In genomic region chrX:73774168-73774760, GRCm38 (mm10) we compare ENCODE assay signal across 9 mouse cellular contexts. TPM values are rescaled to one million over a fixed set of nuclear protein-coding genes. Genes with fewer than 3 reads are reported as not detected.
DNase-seq lines count a peak whose midpoint lies in the region; ATAC-seq and TF ChIP-seq lines count a peak whose summit lies in the region.
"Had no signal": no experiment of that assay in that cellular context is flagged by ENCODE, and none has a peak within 500 bp of the region (broad histone marks: within the 10 kb centered on the region; RNA-seq: fewer than 3 reads in every experiment).

Gene Srpk3, plus strand, starts transcription at chrX:73774405.

- no peak for TF ChIP-seq CTCF in cerebellum, adult 2 months (IDR thresholded peaks at IDR 0.05; ENCODE audit: borderline replicate concordance, insufficient read depth, low read depth, low read length)

- H3K36me3 ChIP-seq in neural tube, embryonic 13.5 days: peaks cover 32% of the 10 kb centered on the region
- H3K36me3 ChIP-seq in neural tube, embryonic 15.5 days: peaks cover 2% of the 10 kb centered on the region
- no peaks in the 10 kb centered on the region for H3K36me3 ChIP-seq in hindbrain, embryonic 11.5 days (ENCODE audit: control insufficient read depth, insufficient read depth, low read length)

- H3K4me2 ChIP-seq in neural tube, embryonic 13.5 days: no peak within 1 kb of the TSS
- H3K4me2 ChIP-seq in neural tube, embryonic 15.5 days: no peak within 1 kb of the TSS
- H3K4me2 ChIP-seq in hindbrain, embryonic 11.5 days (replicated peaks; ENCODE audit: low read depth, low read length): no peak within 1 kb of the TSS
- H3K4me2 ChIP-seq: liver, embryonic 13.5 days had no signal

- no peak for DNase-seq in cerebellum, adult 2 months
- DNase-seq in cerebellum, postnatal 25 days: no peak
- DNase-seq in hindbrain, embryonic 11.5 days (ENCODE audit: low spot score): no peak
- no peak for DNase-seq in thymus, postnatal 0 days (ENCODE audit: low spot score)
- no peak for DNase-seq in urinary bladder, postnatal 4 days (ENCODE audit: low spot score in 2 of 2)
- DNase-seq: liver, embryonic 13.5 days had no signal

- peaks cover 8% of the 10 kb centered on the region for H3K4me1 ChIP-seq in cerebellum, adult 2 months (ENCODE audit: control insufficient read depth, insufficient read depth, low read length)
- peaks cover 6% of the 10 kb centered on the region for H3K4me1 ChIP-seq in neural tube, embryonic 13.5 days (replicated peaks)
- 0 out of 2 replicates have a peak, but pooled peaks cover 2% of the 10 kb centered on the region for H3K4me1 ChIP-seq in neural tube, embryonic 15.5 days
- H3K4me1 ChIP-seq in hindbrain, embryonic 11.5 days (replicated peaks; ENCODE audit: control insufficient read depth, insufficient read depth, low read length): no peaks in the 10 kb centered on the region
- H3K4me1 ChIP-seq: liver, embryonic 13.5 days had no signal

- peak within 1 kb of the TSS; percentile 23 for H3K27ac ChIP-seq in cerebellum, adult 2 months (ENCODE audit: insufficient read depth, low read length)
- H3K27ac ChIP-seq in neural tube, embryonic 13.5 days (replicated peaks): peak within 1 kb of the TSS; percentile 33; the same call in 1 of the 2 replicates
- no peak within 1 kb of the TSS for H3K27ac ChIP-seq in neural tube, embryonic 15.5 days (replicated peaks)
- H3K27ac ChIP-seq in hindbrain, embryonic 11.5 days (ENCODE audit: low read depth, low read length): no peak within 1 kb of the TSS
- H3K27ac ChIP-seq: liver, embryonic 13.5 days had no signal

- no peaks in the 10 kb centered on the region for H3K9me3 ChIP-seq in neural tube, embryonic 13.5 days
- no peaks in the 10 kb centered on the region for H3K9me3 ChIP-seq in neural tube, embryonic 15.5 days (replicated peaks)
- no peaks in the 10 kb centered on the region for H3K9me3 ChIP-seq in hindbrain, embryonic 11.5 days (ENCODE audit: control insufficient read depth, low read length)
- H3K9me3 ChIP-seq: liver, embryonic 13.5 days had no signal

- H3K4me3 ChIP-seq in cerebellum, adult 2 months (replicated peaks; ENCODE audit: insufficient read depth, low read depth, low read length): no peak within 1 kb of the TSS
- no peak within 1 kb of the TSS for H3K4me3 ChIP-seq in neural tube, embryonic 13.5 days
- no peak within 1 kb of the TSS for H3K4me3 ChIP-seq in neural tube, embryonic 15.5 days (replicated peaks)
- H3K4me3 ChIP-seq in hindbrain, embryonic 11.5 days (ENCODE audit: low read depth, low read length): no peak within 1 kb of the TSS
- H3K4me3 ChIP-seq: liver, embryonic 13.5 days had no signal

- 27% methylated on average over 9 of the region's 9 CpGs for WGBS in cerebellum, adult 2 months
- WGBS in neural tube, embryonic 13.5 days: 53% methylated on average over 9 of the region's 9 CpGs
- WGBS in neural tube, embryonic 15.5 days: 56% methylated on average over 9 of the region's 9 CpGs
- WGBS in hindbrain, embryonic 11.5 days: 65% methylated on average over 9 of the region's 9 CpGs

- ATAC-seq in neural tube, embryonic 13.5 days (ENCODE audit: low read depth): peak; percentile 40
- ATAC-seq in neural tube, embryonic 15.5 days (ENCODE audit: low FRiP score): no peak; the same call in 1 of the 2 replicates
- ATAC-seq in hindbrain, embryonic 11.5 days (ENCODE audit: low FRiP score): peak; percentile 36; the same call in 1 of the 2 replicates
- ATAC-seq in neutrophil, adult 5-6 weeks (ENCODE audit: extremely low read depth, insufficient number of reproducible peaks, low FRiP score, poor library complexity, severe bottlenecking): peak; percentile 76; the same call in 1 of the 2 replicates

- no peak within 1 kb of the TSS for H3K9ac ChIP-seq in neural tube, embryonic 13.5 days
- no peak within 1 kb of the TSS for H3K9ac ChIP-seq in neural tube, embryonic 15.5 days (replicated peaks)
- H3K9ac ChIP-seq in hindbrain, embryonic 11.5 days (ENCODE audit: low read depth, low read length): no peak within 1 kb of the TSS
- H3K9ac ChIP-seq: liver, embryonic 13.5 days had no signal

- no peak for TF ChIP-seq POLR2A in cerebellum, adult 2 months (IDR thresholded peaks at IDR 0.05; ENCODE audit: borderline replicate concordance, insufficient read depth, low read length)

- no peaks in the 10 kb centered on the region for H3K27me3 ChIP-seq in cerebellum, adult 2 months (ENCODE audit: control insufficient read depth, insufficient read depth, low read length)
- no peaks in the 10 kb centered on the region for H3K27me3 ChIP-seq in neural tube, embryonic 13.5 days
- H3K27me3 ChIP-seq in neural tube, embryonic 15.5 days (replicated peaks): no peaks in the 10 kb centered on the region
- H3K27me3 ChIP-seq in hindbrain, embryonic 11.5 days (ENCODE audit: control insufficient read depth, insufficient read depth, low read length): no peaks in the 10 kb centered on the region

RNA-seq across cellular contexts. Expression of gene Srpk3, which starts in this region (rescaled TPM):
- 14.2 and 17.3 TPM in 2 replicates for polyA plus RNA-seq in cerebellum, adult 2 months (2012; rRNA removed)
- 2.6 and 5.1 TPM in 2 replicates for polyA plus RNA-seq in neural tube, embryonic 13.5 days (2015; fragmentation: Nextera tagmentation; extraction: Ambion mirVana)
- polyA plus RNA-seq in neural tube, embryonic 15.5 days (2015; fragmentation: Nextera tagmentation; extraction: Ambion mirVana): 3.6 and 4.8 TPM in 2 replicates
- polyA plus RNA-seq in hindbrain, embryonic 11.5 days (2014; fragmentation: Nextera tagmentation; extraction: Ambion mirVana): 1.3 and 1.6 TPM in 2 replicates
- 117 and 120 TPM in 2 replicates for total RNA-seq in neutrophil, adult 5-6 weeks (2017)
- 1.1 and 1.4 TPM in 2 replicates for polyA plus RNA-seq in thymus, postnatal 0 days (2015; fragmentation: Nextera tagmentation; extraction: Ambion mirVana)

Comparison
In these comparisons a context has a peak if more than half of its experiments do, and no peak if none do; other contexts are left out.
1. H3K27ac ChIP-seq: peak in cerebellum, adult 2 months (single experiment) and neural tube, embryonic 13.5 days (single experiment); none in neural tube, embryonic 15.5 days (single experiment) and hindbrain, embryonic 11.5 days (single experiment).